Mouse (Mus musculus) stomach, embryonic 15.5 days (tissue): ENCODE measurements around the gene Rbms3. TPM values are rescaled to one million over a fixed set of nuclear protein-coding genes. Genes with fewer than 3 reads are reported as not detected.
A peak's percentile ranks its signal among the peaks of the same experiment; 100 is the strongest.

Experiments used
- ATAC-seq: fragments of 200-750 bp; cut with Nextera tagmentation; 2 replicates; pipeline ENCODE4 v1.8.0; 2017; ENCODE audit warnings: low read depth, moderate number of reproducible peaks, moderate TSS enrichment; ENCODE audit not compliant: insufficient read depth, low FRiP score
- H3K27ac ChIP-seq: fragments of 300-500 bp; sonication (generic); 2 replicates; pipeline ENCODE4 v1.5.1; 2015; ENCODE audit warnings: mild to moderate bottlenecking, inconsistent platforms
- H3K27me3 ChIP-seq: fragments of 300-500 bp; sonication (generic); replicated peaks from 2 replicates; pipeline ENCODE4 v1.6.1; 2015; ENCODE audit warnings: inconsistent platforms
- H3K36me3 ChIP-seq: fragments of 300-500 bp; sonication (generic); 2 replicates; pipeline ENCODE4 v1.6.1; 2015; ENCODE audit warnings: inconsistent platforms
- H3K4me1 ChIP-seq: fragments of 300-500 bp; sonication (generic); 2 replicates; pipeline ENCODE4 v1.6.1; 2015; ENCODE audit warnings: inconsistent platforms
- H3K4me2 ChIP-seq: fragments of 300-500 bp; sonication (generic); 2 replicates; pipeline ENCODE4 v1.6.1; 2015; ENCODE audit warnings: mild to moderate bottlenecking, inconsistent platforms
- H3K4me3 ChIP-seq: fragments of 300-500 bp; sonication (generic); replicated peaks from 2 replicates; pipeline ENCODE4 v1.5.1; 2015; ENCODE audit warnings: inconsistent platforms
- H3K9ac ChIP-seq: fragments of 300-500 bp; sonication (generic); 2 replicates; pipeline ENCODE4 v1.6.1; 2015; ENCODE audit warnings: inconsistent platforms
- H3K9me3 ChIP-seq: fragments of 300-500 bp; sonication (generic); 2 replicates; pipeline ENCODE4 v1.6.1; 2016; ENCODE audit warnings: inconsistent platforms
- WGBS: fragments of 180-500 bp; shearing (Covaris S2); methylation state at CpG from one replicate; pipeline ENCODE4 v1.1.7; 2015; 5-methylcytosine and 5-hydroxymethylcytosine counted together
- polyA plus RNA-seq: library from polyadenylated mRNA; unstranded; fragments of >200 nt; fragmentation: Nextera tagmentation; extraction: Ambion mirVana; gene quantifications from 2 replicates; pipeline ENCODE4 v1.2.1, GENCODE M21; 2015

Rbms3 gene
- polyA plus RNA-seq, 1 experiment from 2014 or later, result 64.3 TPM

DNA sequence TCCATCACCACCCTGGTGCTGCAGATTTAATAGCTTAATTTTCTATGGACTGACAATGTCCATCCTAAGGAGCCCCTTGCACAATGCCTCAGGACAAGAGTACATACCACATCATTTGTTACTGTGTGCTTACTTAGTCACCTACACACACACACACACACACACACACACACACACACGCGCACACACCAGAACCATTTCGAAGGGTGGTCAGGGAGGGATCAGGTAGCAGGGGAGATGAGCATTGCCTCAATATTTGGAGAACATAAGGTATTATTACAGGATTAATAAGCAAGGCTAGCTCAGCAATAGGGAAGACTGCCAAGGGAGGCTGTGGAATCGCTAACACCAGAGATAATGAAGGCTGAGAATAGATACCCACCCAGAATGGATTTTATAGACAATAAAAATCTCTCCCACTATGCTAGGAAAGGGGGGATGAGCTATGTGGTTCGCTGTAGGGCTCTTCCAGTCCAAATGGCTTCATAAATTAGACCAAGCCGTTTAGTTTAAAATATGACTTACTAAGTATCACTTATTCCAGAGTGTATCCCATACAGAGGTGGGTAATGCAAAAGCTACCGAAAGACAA, 429.6 kb downstream of the Rbms3 start:
- H3K4me3 ChIP-seq, result no peak overlapping the region
- H3K36me3 ChIP-seq, result no peaks in the 10 kb centered on the region; the same call in 1 of the 2 replicates
- no peak for ATAC-seq
- no peaks in the 10 kb centered on the region for H3K4me1 ChIP-seq
- H3K4me2 ChIP-seq, result no peak overlapping the region
- WGBS, result 83% methylated on average over 7 of the region's 7 CpGs
- H3K27ac ChIP-seq, result no peak overlapping the region
- no peaks in the 10 kb centered on the region for H3K9me3 ChIP-seq
- H3K9ac ChIP-seq, result no peak overlapping the region
- H3K27me3 ChIP-seq, result no peaks in the 10 kb centered on the region

DNA sequence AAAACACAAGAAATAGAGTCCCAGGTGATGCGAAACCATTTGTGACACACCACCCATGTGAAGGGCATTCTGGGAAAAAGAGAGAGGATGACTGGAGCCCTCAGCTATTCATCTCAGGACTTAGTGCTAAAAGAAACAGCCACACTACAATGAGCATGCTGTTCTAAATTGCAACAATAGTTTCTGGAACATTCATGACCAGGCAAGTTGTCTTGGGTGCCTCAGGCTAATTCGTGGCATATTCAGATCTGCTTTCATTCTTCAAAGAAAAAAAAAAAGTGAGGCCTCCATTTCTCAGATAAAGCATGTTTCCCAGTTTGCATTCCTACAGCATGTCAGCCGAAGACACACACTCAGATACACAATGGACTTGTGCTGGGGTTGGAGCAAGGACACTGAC, 432.2 kb downstream of the Rbms3 start:
- Histone ChIP-seq H3K4me2 (no peak overlapping the region), H3K4me1 (peaks cover 7% of the 10 kb centered on the region), H3K9ac (no peak overlapping the region), H3K27me3 (no peaks in the 10 kb centered on the region), H3K36me3 (no peaks in the 10 kb centered on the region; the same call in 1 of the 2 replicates), H3K27ac (no peak overlapping the region), H3K9me3 (no peaks in the 10 kb centered on the region), H3K4me3 (no peak overlapping the region)
- ATAC-seq, result no peak
- 75% methylated on average over 3 of the region's 3 CpGs for WGBS

DNA sequence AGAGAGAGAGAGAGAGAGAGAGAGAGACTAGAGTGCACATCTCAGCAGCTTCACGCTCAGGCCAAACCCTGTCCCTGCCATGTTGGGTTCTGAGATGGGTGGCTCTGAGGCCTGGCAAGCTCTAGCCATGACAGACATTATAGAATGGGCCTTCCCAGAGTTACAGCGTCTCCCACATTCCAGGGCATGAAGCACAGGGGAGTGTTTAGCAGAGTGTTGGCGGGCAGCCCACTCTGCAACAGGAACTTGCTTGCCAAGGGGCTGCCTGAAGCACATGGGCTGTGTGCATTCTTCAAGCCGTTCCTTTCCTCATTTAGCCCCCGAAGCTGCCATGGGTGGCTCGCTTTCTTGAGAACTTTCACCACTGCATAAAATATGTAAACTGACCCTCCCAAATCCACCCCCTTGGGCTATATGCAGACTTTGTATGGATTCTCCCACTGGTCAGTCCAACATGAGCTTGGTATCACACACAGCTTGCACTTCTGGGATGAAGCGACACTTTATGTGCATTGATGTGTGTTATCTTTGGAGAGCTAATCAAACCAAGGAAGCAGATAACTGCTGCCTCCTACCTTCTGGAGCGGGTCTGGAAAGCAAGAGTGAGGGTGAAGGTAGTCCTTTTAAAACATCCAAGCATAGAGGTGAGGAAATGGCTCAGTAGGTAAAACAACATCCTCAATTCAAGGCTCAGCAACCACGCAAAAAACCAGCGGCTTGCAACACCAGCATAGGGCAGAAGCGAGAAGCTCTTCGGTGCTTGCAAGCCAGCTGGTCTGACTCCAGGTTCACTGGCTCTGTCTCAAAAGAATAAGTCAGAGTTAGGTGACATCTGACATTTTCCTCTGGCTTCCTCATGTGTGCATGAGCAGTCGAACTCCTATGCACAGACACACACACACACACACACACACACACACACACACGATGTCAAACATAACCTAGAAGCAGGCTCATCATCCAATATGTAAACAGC, 436.9 kb downstream of the Rbms3 start:
- 43% methylated on average over 14 of the region's 14 CpGs for WGBS
- peak overlapping the region; percentile 23; the same call in 1 of the 2 replicates for H3K4me2 ChIP-seq
- peaks cover 8% of the 10 kb centered on the region for H3K4me1 ChIP-seq
- no peak overlapping the region for H3K9ac ChIP-seq
- H3K27ac ChIP-seq, result peak overlapping the region; percentile 90
- no peaks in the 10 kb centered on the region for H3K27me3 ChIP-seq
- H3K9me3 ChIP-seq, result no peaks in the 10 kb centered on the region
- no peak overlapping the region for H3K4me3 ChIP-seq
- H3K36me3 ChIP-seq, result peaks cover 4% of the 10 kb centered on the region; the same call in 1 of the 2 replicates
- ATAC-seq, result peak; percentile 87; the same call in 1 of the 2 replicates

DNA sequence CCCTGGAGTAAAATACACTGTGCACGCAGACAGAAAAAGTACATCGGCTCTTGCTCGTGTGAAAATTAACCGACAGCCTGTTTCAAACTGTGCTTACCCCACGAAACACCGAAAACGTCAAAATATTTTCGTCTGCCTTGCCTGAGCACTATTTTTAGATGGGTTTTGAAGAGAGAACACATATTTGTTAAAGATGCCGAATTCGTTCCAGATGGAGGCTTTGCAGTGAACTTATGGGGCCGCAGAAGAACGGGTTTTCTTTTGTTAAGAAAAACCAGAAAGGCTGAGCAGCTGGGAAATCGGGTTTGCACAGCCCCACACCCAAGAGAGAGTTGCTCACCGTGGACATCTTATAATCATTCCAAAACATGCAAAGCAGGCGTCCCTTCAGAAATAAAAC, 437.6 kb downstream of the Rbms3 start:
- no peak overlapping the region; the same call in 1 of the 2 replicates for H3K4me2 ChIP-seq
- WGBS, result 41% methylated on average over 15 of the region's 15 CpGs

DNA sequence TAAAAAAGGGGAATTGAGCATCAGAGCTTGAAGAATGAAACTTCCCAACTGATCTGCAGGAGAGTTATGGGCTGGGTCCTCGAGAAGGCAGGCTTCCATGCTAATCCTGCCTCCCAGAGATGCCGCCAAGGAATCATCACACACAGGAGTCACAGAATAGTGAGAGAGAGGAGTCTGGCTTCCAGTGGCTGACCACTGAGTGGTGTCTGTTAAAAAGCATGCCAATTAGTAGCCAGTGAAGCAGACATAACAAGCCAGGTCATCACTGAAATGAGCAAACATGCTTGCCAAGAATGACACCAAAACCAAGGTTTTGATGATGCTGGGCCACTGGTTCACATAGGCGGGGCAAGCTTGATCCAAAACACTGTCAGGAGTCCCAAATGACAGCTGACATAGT, 441.3 kb downstream of the Rbms3 start:
- H3K9ac ChIP-seq, result no peak overlapping the region
- WGBS, result 77% methylated on average over 3 of the region's 3 CpGs
- 0 out of 2 replicates have a peak, but pooled peaks cover 4% of the 10 kb centered on the region for H3K36me3 ChIP-seq
- H3K27ac ChIP-seq, result no peak overlapping the region
- no peak overlapping the region for H3K4me2 ChIP-seq
- H3K9me3 ChIP-seq, result no peaks in the 10 kb centered on the region
- H3K4me3 ChIP-seq, result no peak overlapping the region
- no peak for ATAC-seq
- peaks cover 8% of the 10 kb centered on the region for H3K4me1 ChIP-seq
- no peaks in the 10 kb centered on the region for H3K27me3 ChIP-seq

More for the DNA sequence above, 437.6 kb downstream of the Rbms3 start:
- Histone ChIP-seq H3K27me3 (no peaks in the 10 kb centered on the region), H3K9me3 (no peaks in the 10 kb centered on the region), H3K36me3 (0 out of 2 replicates have a peak, but pooled peaks cover 4% of the 10 kb centered on the region), H3K4me3 (no peak overlapping the region), H3K9ac (no peak overlapping the region), H3K4me1 (peaks cover 8% of the 10 kb centered on the region), H3K27ac (peak overlapping the region; percentile 90)
- 0 out of 2 replicates have a peak, but pooled peaks have one; percentile 27 for ATAC-seq

DNA sequence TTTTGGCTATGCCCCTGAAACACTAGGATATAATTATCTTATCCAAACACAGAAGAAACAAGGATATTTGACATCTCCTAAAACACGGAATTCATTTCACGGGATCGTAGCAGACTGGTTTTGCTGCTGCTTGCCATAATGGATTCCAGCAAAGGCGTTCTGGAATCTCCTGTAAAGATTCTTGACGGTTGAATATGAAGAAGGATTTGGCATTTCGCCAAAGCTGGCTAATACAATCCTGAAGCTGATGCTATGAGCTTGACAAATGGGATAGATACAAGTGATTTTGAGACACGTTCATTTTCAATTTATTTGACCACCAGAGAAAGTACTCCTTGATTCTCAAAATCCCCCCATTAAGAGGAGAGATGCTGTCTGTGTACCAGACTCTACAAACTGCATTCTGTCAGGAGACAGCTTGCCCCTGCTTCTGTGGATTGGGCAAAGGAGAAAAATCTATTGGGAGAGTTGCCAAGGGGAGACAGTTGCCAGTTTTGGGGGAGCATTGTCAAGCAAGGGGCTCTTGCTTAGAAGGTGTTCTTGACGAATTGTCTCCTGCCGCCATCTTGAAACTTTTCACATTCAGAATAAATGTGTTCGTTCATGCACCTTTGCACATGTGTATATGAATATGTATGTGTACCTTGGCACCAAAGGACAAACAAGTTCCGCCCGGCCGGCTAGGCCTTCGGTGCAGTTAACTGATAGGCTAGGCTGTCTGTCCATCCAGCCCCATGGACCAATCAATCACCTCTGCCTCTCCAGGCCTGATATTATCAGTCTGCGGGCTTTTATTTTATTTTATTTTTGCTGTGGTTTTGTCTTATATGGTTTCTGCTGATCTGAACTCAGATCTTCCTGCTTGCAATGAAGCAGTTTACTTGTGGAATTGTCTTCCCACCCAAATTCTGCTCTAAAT, 442.3 kb downstream of the Rbms3 start:
- Histone ChIP-seq H3K4me3 (no peak overlapping the region), H3K27me3 (no peaks in the 10 kb centered on the region), H3K4me2 (no peak overlapping the region), H3K4me1 (no peaks in the 10 kb centered on the region; the same call in 1 of the 2 replicates), H3K36me3 (0 out of 2 replicates have a peak, but pooled peaks cover 4% of the 10 kb centered on the region), H3K9ac (no peak overlapping the region), H3K27ac (no peak overlapping the region), H3K9me3 (no peaks in the 10 kb centered on the region)
- ATAC-seq, result no peak
- 71% methylated on average over 15 of the region's 15 CpGs for WGBS

DNA sequence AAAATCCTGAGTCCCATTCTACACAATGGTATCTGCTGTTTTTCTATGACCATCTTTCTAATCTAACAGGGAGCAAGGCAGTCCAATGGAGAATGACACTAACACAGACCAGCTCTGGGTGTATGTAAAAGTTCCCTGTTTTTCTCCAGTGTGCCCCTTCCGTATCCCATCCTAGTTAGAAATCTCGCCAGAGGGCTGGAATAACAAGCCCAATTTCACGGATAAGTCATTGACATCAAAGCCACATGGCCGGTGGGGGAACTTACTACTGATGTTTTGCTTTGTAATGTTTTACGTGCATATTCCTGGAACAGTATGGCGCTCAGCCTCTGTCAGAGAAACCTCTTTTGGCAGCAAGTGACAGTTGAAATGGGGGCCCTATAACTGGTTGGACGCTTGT, 449.1 kb downstream of the Rbms3 start:
- no peaks in the 10 kb centered on the region for H3K27me3 ChIP-seq
- H3K4me1 ChIP-seq, result no peaks in the 10 kb centered on the region
- no peak overlapping the region for H3K4me2 ChIP-seq
- WGBS, result 88% methylated on average over 7 of the region's 7 CpGs
- no peak for ATAC-seq
- H3K4me3 ChIP-seq, result no peak overlapping the region
- H3K9ac ChIP-seq, result no peak overlapping the region
- no peaks in the 10 kb centered on the region for H3K9me3 ChIP-seq
- no peaks in the 10 kb centered on the region for H3K36me3 ChIP-seq
- no peak overlapping the region for H3K27ac ChIP-seq

DNA sequence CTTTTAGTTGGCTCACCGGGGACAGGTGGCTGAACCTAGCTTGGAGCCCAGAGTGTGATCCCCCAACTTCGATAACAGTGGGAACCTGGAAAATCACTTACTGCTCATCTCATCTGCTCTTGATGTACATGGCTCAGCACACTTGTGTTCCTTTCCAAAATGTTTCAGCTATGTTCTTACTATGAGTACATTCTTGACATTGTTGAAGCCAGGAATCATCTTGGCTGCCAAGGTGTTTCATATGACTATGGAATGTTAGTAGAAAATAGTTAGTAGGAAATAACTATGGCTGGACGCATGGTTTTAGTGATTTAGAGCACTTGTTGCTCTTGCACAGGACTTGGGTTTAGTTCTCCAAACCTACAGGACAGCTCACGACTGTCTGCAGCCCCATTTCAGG, 451.3 kb downstream of the Rbms3 start:
- Histone ChIP-seq H3K36me3 (no peaks in the 10 kb centered on the region), H3K4me1 (0 out of 2 replicates have a peak, but pooled peaks cover 2% of the 10 kb centered on the region), H3K27me3 (no peaks in the 10 kb centered on the region), H3K9ac (no peak overlapping the region), H3K4me2 (no peak overlapping the region), H3K27ac (no peak overlapping the region), H3K9me3 (no peaks in the 10 kb centered on the region), H3K4me3 (no peak overlapping the region)
- WGBS, result 81% methylated on average over 4 of the region's 4 CpGs
- no peak for ATAC-seq

DNA sequence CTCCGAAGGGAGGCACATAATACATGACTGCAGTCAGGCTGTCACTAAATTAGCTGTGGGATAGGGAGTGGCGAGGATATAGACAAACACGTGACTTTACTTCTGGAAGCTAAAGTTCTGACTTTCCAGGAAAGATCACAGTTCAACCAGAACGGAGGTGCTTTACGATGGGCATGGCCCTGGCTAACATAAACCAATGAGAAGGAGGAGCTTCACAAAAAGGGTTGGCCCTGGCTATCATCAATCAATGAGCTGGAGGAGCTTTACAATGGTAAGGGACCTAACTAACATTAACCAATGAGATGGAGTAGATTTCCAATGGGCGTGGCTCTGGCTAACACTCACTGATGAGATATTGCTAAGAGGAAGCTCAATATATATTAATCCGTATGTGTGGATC, 457.2 kb downstream of the Rbms3 start:
- no peak for ATAC-seq
- Histone ChIP-seq H3K27me3 (no peaks in the 10 kb centered on the region), H3K4me2 (no peak overlapping the region), H3K4me3 (no peak overlapping the region), H3K4me1 (0 out of 2 replicates have a peak, but pooled peaks cover 2% of the 10 kb centered on the region), H3K36me3 (no peaks in the 10 kb centered on the region), H3K9me3 (no peaks in the 10 kb centered on the region), H3K9ac (no peak overlapping the region), H3K27ac (no peak overlapping the region)
- WGBS, result 71% methylated on average over 7 of the region's 7 CpGs

DNA sequence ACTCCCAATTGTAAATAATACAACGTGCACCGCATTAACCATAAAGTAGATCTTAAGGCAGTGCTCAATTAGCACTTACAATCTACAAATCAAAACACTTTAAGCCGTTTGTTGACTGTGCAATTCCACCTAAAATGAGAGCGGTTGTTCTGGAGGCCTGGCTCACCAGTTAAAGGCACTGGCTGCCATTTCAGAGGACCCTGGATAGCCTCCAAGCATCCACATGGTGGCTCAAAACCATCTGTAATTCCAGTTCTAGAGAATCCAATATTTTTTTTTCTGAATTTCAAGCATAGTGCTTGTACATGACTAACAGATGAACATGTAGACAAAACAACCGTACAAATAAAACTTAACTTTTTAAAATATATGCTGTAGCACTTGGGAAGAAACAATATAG, 460.5 kb downstream of the Rbms3 start:
- no peak overlapping the region for H3K4me3 ChIP-seq
- H3K4me2 ChIP-seq, result no peak overlapping the region
- H3K9ac ChIP-seq, result no peak overlapping the region
- H3K9me3 ChIP-seq, result no peaks in the 10 kb centered on the region
- H3K4me1 ChIP-seq, result 0 out of 2 replicates have a peak, but pooled peaks cover 2% of the 10 kb centered on the region
- 92% methylated on average over 5 of the region's 5 CpGs for WGBS
- no peaks in the 10 kb centered on the region for H3K27me3 ChIP-seq
- no peaks in the 10 kb centered on the region for H3K36me3 ChIP-seq
- ATAC-seq, result no peak
- H3K27ac ChIP-seq, result no peak overlapping the region

DNA sequence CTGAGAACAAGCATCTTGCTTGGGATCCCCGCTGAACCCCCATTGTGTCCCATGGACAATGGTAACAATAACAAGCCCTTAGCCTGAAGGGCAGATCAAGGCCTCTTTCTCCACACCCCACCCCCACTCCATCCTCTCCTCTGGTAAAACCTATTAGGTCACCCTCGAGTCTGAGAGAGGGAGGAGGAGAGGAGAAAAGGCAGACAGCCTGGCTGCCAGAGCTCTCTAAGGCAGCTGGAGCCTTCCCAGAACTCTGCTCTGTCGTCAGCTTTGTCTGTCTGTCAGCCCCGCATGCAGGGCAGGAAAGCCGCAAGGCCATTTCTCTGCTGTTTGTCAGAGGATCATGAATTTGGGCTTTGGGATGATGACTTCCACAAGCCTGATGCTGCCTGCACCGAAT, 466.6 kb downstream of the Rbms3 start:
- 26% methylated on average over 6 of the region's 6 CpGs for WGBS

More for the DNA sequence above, 466.6 kb downstream of the Rbms3 start:
- Histone ChIP-seq H3K4me3 (no peak overlapping the region), H3K4me1 (peaks cover 20% of the 10 kb centered on the region), H3K4me2 (no peak overlapping the region), H3K27ac (peak overlapping the region; percentile 52; the same call in 1 of the 2 replicates), H3K9ac (no peak overlapping the region), H3K27me3 (no peaks in the 10 kb centered on the region), H3K9me3 (no peaks in the 10 kb centered on the region), H3K36me3 (no peaks in the 10 kb centered on the region)
- ATAC-seq, result peak; percentile 49; the same call in 1 of the 2 replicates
